Mouse (Mus musculus) spleen, postnatal 10 days (tissue): ENCODE data around the gene Gm20890.
"Not testable (repeated sequence)": the region's sequence is repeated elsewhere in the genome, so short reads cannot be mapped to it uniquely, and the experiment has no call there.

Experiments used
- DNase-seq, 2 experiments: peaks; one replicate each; pipeline ENCODE4 v3.0.0; 2021 to 2022; ENCODE audit warnings: low spot score in 2 of 2

The Gm20890 gene

GRCm38 (mm10) chrY:26776699-26777098 is at the start of gene Gm20890:
TSS of gene Gm20890 (minus strand) at chrY:26776799.
- DNase-seq = not testable (repeated sequence)
